Mouse (Mus musculus) stomach, postnatal 0 days (tissue): ENCODE measurements around the gene Dctn3. TPM values are rescaled to one million over a fixed set of nuclear protein-coding genes. Genes with fewer than 3 reads are reported as not detected.
A peak's percentile ranks its signal among the peaks of the same experiment; 100 is the strongest.

Experiments used
- ATAC-seq: fragments of 200-750 bp; cut with Nextera tagmentation; 2 replicates; pipeline ENCODE4 v1.8.0; 2017; ENCODE audit not compliant: low FRiP score, low TSS enrichment
- DNase-seq: peaks from one replicate; pipeline ENCODE4 v3.0.0-alpha.2; 2016; ENCODE audit warnings: low spot score
- H3K27ac ChIP-seq: fragments of 300-500 bp; sonication (generic); replicated peaks from 2 replicates; pipeline ENCODE4 v1.5.1; 2014; ENCODE audit warnings: mild to moderate bottlenecking, control low read depth
- H3K27me3 ChIP-seq: fragments of 300-500 bp; sonication (generic); 2 replicates; pipeline ENCODE4 v1.6.1; 2014; ENCODE audit warnings: low read length; ENCODE audit not compliant: control insufficient read depth, insufficient read depth
- H3K36me3 ChIP-seq: fragments of 300-500 bp; sonication (generic); 2 replicates; pipeline ENCODE4 v1.6.1; 2014; ENCODE audit warnings: low read length, mixed read lengths; ENCODE audit not compliant: control insufficient read depth, insufficient read depth
- H3K4me1 ChIP-seq: fragments of 300-500 bp; sonication (generic); replicated peaks from 2 replicates; pipeline ENCODE4 v1.6.1; 2014; ENCODE audit warnings: antibody characterized with exemption; ENCODE audit not compliant: control insufficient read depth, insufficient read depth
- H3K4me2 ChIP-seq: fragments of 300-500 bp; sonication (generic); replicated peaks from 2 replicates; pipeline ENCODE4 v1.6.1; 2014; ENCODE audit warnings: low read depth, mild to moderate bottlenecking, control low read depth, moderate library complexity
- H3K4me3 ChIP-seq: fragments of 300-500 bp; sonication (generic); 2 replicates; pipeline ENCODE4 v1.5.1; 2014; ENCODE audit warnings: low read depth, low read length, control low read depth
- H3K9ac ChIP-seq: fragments of 300-500 bp; sonication (generic); 2 replicates; pipeline ENCODE4 v1.6.1; 2014; ENCODE audit warnings: mild to moderate bottlenecking, low read length, control low read depth, mixed read lengths
- H3K9me3 ChIP-seq: fragments of 300-500 bp; sonication (generic); 2 replicates; pipeline ENCODE4 v1.6.1; 2016; ENCODE audit warnings: low read length; ENCODE audit not compliant: control insufficient read depth
- CTCF ChIP-seq: IDR thresholded peaks from 2 replicates; pipeline ENCODE4 v1.5.1; 2016; ENCODE audit warnings: antibody characterized with exemption, low read depth, mild to moderate bottlenecking, moderate library complexity
- EP300 ChIP-seq: optimal IDR thresholded peaks from 2 replicates; pipeline ENCODE3; 2016; ENCODE audit warnings: antibody characterized with exemption
- WGBS: fragments of 180-500 bp; shearing (Covaris S2); extraction: QIAGEN DNeasy Blood & Tissue Kit; methylation state at CpG from one replicate; pipeline ENCODE4 v1.1.7; 2014; 5-methylcytosine and 5-hydroxymethylcytosine counted together
- polyA plus RNA-seq: library from polyadenylated mRNA; unstranded; fragments of >200 nt; fragmentation: Nextera tagmentation; extraction: Ambion mirVana; gene quantifications from 2 replicates; pipeline ENCODE4 v1.2.1, GENCODE M21; 2015

Dctn3 gene
- polyA plus RNA-seq, 1 experiment from 2014 or later, result 129 TPM

DNA sequence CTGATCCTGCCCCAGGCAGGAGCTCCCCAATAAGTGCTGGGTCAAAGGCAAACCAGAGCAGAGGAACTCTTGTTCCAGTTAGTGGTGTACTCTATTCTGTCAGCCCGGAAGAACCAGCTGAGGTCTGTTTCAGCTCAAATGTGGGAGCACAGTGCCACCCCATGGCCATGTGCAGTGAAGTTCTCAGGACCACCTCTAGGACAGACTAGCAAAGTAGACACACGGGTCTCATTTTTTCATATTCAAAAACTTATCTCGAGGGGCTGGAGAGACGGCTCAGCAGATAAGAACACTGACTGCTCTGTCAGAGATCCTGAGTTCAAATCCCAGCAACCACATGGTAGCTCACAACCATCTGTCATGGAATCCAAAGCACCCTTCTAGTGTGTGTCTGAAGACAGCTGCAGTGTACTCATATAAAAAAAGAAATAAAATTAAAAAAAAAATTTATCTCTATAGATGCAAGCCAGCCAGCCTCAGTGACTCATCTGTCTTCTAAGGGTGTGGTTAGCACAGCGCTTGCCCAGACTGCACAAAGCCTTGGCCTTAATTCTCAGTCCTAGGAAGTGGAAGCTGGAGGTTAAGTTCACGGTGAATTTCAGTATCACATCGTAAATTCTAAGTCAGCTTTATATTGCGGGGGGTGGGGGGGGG, 14.8 kb upstream of the Dctn3 start:
- Histone ChIP-seq H3K4me3 (no peak overlapping the region), H3K9ac (no peak overlapping the region), H3K27ac (peak overlapping the region; percentile 30), H3K9me3 (no peaks in the 10 kb centered on the region), H3K36me3 (peaks cover 4% of the 10 kb centered on the region; the same call in 1 of the 2 replicates), H3K4me1 (peaks cover 4% of the 10 kb centered on the region; the same call in 1 of the 2 replicates), H3K4me2 (no peak overlapping the region), H3K27me3 (no peaks in the 10 kb centered on the region)
- ATAC-seq, result peak; percentile 75
- WGBS, result 23% methylated on average over 8 of the region's 8 CpGs
- DNase-seq, result peak; percentile 81
- TF ChIP-seq CTCF (peak; percentile 95), EP300 (no peak)

- 1% methylated on average over 43 of the region's 50 CpGs for WGBS
- DNase-seq (no peak), ATAC-seq (peak; percentile 35)
- Histone ChIP-seq H3K36me3 (no peaks in the 10 kb centered on the region), H3K4me3 (peak within 1 kb of the TSS; percentile 32), H3K9me3 (no peaks in the 10 kb centered on the region), H3K27ac (no peak within 1 kb of the TSS), H3K9ac (0 out of 2 replicates have a peak within 1 kb of the TSS, but pooled peaks have one; percentile 35), H3K4me2 (peak within 1 kb of the TSS; percentile 60), H3K27me3 (peaks cover 11% of the 10 kb centered on the region), H3K4me1 (no peaks in the 10 kb centered on the region)
- TF ChIP-seq CTCF (no peak), EP300 (no peak)
Measured at GRCm38 (mm10) chr4:41731052-41731765, 8.2 kb upstream of the Dctn3 start, which contains the start of gene Arid3c. TSS of gene Arid3c (minus strand) at chr4:41731142.

DNA sequence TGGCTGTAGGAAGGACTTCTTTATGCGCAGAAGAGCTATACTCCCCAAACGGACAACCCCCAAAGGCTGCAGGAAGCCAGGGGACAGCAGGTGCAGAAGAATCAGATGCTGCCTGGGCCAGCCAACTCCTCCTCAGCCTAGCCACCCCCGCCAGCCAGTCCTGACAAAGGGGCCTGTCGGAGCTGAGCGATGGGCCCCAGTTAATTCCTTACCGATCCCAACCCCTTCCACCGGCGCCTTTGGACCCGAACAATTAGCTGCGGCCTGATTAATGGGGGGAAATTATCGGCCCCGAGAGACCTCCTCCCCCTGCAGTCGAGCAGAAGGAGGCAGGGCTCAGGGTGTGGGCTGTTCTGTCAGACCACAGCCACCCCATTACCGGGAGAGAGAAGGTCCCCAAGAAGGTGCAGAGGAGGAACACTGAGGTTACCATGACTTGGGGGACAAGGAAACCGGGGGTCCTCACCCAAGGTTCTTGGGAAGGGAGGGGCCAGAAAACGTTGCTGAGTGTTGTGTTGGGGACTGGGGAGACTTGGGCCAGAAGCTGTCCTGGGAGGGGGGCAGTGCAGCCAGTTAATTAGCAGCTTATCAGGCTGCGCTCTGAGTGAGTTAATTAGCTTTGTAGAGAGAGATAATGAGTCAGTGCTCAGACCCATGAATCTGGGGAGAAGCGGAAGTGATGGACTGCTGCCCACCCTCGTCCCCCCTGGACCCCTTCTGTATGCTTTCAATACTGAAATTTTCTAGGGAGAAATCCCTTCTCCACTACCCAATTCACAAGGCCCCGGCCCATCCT, 4.1 kb upstream of the Dctn3 start:
- DNase-seq, result no peak
- no peak overlapping the region for H3K9ac ChIP-seq
- no peak overlapping the region for H3K4me3 ChIP-seq
- TF ChIP-seq EP300 (no peak), CTCF (no peak)
- H3K27ac ChIP-seq, result no peak overlapping the region
- peaks cover 16% of the 10 kb centered on the region for H3K27me3 ChIP-seq
- no peak for ATAC-seq
- no peak overlapping the region for H3K4me2 ChIP-seq
- H3K9me3 ChIP-seq, result no peaks in the 10 kb centered on the region
- H3K36me3 ChIP-seq, result no peaks in the 10 kb centered on the region
- no peaks in the 10 kb centered on the region for H3K4me1 ChIP-seq
- WGBS, result 21% methylated on average over 20 of the region's 20 CpGs

DNA sequence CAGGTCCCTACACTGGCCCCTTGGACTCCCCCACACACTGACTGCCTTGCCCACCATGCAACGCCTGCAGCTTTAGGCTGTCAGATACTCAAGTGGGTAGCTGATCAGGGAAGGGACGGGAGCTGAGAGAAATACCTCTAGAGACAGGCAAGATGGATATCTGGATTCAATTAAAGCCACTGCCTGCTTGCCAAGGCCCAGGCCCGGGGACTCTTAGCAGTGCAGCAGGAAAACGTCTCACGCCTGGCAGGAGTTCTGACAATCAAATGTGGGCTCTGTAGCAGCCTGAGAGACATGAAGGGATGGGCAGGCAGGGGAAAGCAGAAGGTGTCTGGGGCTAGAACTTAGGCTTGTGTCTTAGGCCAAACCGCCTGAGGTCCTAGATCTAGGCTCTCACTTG, 6.1 kb downstream of the Dctn3 start:
- WGBS, result 63% methylated on average over 6 of the region's 6 CpGs
- TF ChIP-seq EP300 (no peak), CTCF (no peak)
- no peak overlapping the region for H3K27ac ChIP-seq
- H3K9me3 ChIP-seq, result no peaks in the 10 kb centered on the region
- H3K4me2 ChIP-seq, result no peak overlapping the region
- H3K4me3 ChIP-seq, result no peak overlapping the region
- peaks cover 12% of the 10 kb centered on the region for H3K36me3 ChIP-seq
- DNase-seq (no peak), ATAC-seq (no peak)
- no peak overlapping the region; the same call in 1 of the 2 replicates for H3K9ac ChIP-seq
- H3K4me1 ChIP-seq, result peaks cover 7% of the 10 kb centered on the region
- no peaks in the 10 kb centered on the region for H3K27me3 ChIP-seq

- Histone ChIP-seq H3K36me3 (peaks cover 12% of the 10 kb centered on the region), H3K27me3 (no peaks in the 10 kb centered on the region), H3K4me1 (peaks cover 8% of the 10 kb centered on the region), H3K4me2 (no peak overlapping the region), H3K9me3 (no peaks in the 10 kb centered on the region), H3K9ac (no peak overlapping the region), H3K4me3 (no peak overlapping the region), H3K27ac (no peak overlapping the region)
- TF ChIP-seq EP300 (no peak), CTCF (peak; percentile 74)
- 83% methylated on average over 5 of the region's 5 CpGs for WGBS
- no peak for ATAC-seq
- no peak for DNase-seq
Measured at GRCm38 (mm10) chr4:41715596-41715995, 7.4 kb downstream of the Dctn3 start.
